Mouse (Mus musculus) layer of hippocampus, postnatal 14 days (tissue): ENCODE results near the gene Sec14l3. TPM values are rescaled to one million over a fixed set of nuclear protein-coding genes. Genes with fewer than 3 reads are reported as not detected.
"Not testable (repeated sequence)": the region's sequence is repeated elsewhere in the genome, so short reads cannot be mapped to it uniquely, and the experiment has no call there.

Experiments
- DNase-seq, 2 experiments: peaks; one replicate each; pipeline ENCODE4 v3.0.0; 2021 to 2022; ENCODE audit warnings: low spot score in 2 of 2, mixed read lengths in 1 of 2
- total RNA-seq, 2 experiments: library from RNA; stranded (reverse); gene quantifications; 2 replicates each; pipeline ENCODE4 v1.2.3; 2021

The Sec14l3 gene
- total RNA-seq, 2 experiments from 2014 or later: 3.1 TPM

- peak; percentile 48 to 62 for DNase-seq
Observed at GRCm38 (mm10) chr11:4099447-4099846, 34.8 kb downstream of the Sec14l3 start.

DNA sequence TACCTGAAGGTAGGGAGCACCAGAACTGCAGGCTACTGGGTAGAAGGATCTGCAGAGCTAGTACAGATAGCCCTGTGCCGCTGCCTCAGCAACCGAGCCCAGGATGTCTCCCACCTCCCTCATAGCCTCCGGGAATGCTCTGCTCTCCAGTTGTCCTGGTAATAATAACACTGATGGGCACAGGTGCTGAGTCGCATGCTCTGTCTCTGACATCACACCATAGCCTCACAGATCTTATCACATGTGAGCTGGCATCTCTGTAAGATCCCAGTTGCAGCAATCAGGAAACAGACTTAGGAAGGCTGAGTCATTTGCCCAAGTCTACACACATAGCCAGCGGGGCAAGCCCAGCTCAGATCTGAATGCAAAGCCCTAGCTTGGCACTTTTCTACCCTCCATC lies 37.2 kb downstream of the Sec14l3 start:
- no peak for DNase-seq

GRCm38 (mm10) chr11:4103522-4103921 lies 38.9 kb downstream of the Sec14l3 start:
- no peak for DNase-seq

DNA sequence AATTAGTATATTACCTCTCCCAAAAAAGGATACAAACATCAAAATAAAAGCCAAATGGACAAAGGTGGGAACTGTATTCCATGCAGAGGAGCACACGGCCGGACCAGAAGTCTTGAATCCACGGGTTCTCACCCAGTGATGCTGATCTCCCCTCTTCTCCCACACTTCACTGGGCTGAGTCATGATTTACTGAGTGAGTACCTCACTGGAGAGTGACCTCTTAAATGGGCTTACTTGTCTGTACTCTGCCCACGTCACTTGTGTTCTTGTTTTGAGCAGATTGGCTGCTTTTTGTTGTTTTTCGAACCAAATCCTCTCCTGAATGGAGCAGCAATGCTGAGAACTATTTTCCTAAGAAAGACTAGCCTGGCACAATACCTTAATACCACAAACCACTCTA lies 40.3 kb downstream of the Sec14l3 start:
- DNase-seq: no peak

- peak in 1 of 2 experiments; percentile 68 for DNase-seq
Observed at GRCm38 (mm10) chr11:4105444-4105843, 40.8 kb downstream of the Sec14l3 start.

DNA sequence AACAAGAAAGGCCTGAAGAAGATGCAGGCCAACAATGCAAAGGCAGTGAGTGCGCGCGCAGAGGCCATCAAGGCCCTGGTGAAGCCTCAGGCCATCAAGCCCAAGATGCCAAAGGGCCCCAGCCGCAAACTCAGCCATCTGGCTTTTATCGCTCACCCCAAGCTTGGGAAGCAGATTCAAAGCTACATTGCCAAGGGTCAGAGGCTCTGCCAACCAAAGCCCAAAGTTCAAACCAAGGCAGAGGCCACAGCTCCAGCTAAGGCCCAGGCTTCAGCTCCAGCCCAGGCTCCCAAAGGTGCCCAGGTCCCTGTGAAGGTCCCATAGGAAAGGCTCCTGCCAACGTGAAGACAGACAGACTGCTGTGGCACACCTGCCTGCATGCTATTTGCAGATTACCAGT lies 43.3 kb downstream of the Sec14l3 start:
- DNase-seq: not testable (repeated sequence)

DNA sequence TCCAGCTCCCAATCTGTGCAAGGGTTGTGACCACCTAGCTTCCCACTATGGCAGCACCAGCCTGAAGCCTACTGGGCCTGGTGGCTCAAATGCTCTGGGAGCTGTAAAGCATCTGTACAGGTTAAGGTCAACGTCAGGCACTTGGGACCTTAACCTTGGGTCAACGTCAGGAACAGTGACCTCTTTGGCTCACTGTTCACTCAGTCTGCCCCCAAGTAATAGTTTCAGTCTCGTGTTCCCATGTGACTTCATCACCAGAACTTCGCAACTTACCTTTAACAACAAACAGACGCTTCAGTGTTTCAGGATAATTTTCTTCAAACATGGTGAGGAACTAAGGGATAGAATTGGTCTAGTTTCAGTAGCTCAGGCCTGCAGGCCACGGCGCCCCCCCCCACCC lies 44.0 kb downstream of the Sec14l3 start:
- DNase-seq: no peak

DNA sequence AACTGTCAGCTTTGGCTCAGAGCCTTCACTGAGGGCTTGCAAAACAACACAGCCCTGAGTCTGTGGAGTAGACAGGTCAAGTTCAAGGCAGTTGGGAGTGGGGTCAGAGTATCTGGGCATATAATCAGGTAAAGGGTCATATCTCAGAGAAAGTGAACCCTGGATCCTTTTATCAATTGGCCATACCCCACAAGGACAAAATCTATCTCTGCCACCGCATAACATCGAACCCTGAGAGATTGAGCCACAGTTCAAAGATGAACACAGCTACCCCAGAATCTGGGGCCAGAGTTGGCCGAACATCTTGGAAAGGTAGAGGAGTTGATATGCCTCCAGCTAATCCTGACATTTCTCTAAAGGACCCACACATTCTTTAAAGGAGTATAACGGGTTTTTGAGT lies 47.4 kb downstream of the Sec14l3 start:
- DNase-seq: no peak

GRCm38 (mm10) chr11:4112861-4113260 lies 48.2 kb downstream of the Sec14l3 start:
- no peak for DNase-seq

- no peak for DNase-seq
Observed at GRCm38 (mm10) chr11:4113496-4113895, 48.9 kb downstream of the Sec14l3 start.

DNA sequence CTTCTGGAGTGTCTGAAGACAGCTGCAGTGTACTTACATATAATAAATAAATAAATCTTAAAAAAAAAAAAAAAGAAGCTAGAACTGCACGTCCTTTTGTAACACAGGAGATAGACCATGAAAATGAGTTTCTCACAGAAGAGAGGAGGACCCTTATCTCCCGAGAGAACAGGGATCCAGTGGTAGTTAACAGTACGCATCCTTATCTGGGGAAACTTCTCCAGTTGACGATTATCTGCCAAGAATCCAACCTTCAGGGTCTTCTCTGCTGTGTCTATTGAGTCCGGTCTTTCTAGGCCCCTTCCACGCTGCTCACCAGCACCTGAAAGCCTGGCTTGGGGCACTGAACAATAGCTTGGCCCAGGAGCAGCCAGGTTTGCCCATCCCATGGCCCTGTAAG lies 49.3 kb downstream of the Sec14l3 start:
- no peak for DNase-seq

DNA sequence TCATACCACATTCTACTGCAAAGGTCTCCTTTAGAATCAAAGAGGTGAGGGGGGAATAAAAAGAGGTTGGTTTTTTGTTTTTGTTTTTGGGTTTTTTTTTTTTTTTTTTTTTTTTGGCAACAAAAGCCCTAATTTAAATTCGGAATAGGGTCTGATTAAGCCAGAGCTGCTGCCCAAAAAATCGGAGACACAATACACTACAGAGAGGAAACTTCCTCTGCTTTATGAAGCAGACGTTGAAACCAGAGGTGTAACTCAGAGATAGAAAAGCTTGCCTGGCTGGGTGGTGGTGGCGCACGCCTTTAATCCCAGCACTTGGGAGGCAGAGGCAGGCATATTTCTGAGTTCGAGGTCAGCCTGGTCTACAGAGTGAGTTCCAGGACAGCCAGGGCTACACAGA lies 49.9 kb downstream of the Sec14l3 start:
- not testable (repeated sequence) for DNase-seq

DNA sequence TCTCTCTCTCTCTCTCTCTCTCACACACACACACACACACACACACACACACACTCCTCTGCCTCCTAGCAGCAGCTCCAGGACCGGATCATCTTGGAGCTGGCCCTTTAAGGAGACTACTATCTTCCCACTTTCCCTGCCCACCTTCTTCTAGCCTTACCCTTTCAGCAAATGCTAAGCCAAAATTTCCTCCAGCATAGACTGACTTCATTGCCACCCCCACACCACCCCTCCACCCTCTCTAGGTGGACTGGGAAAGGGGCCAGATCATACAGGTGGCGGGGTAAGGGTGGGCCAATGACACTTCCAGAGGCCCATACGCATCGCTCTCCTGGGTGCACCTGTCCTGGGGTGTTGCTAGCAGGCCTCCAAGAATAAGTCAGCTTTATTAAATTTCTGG lies 50.8 kb downstream of the Sec14l3 start:
- no peak for DNase-seq

DNA sequence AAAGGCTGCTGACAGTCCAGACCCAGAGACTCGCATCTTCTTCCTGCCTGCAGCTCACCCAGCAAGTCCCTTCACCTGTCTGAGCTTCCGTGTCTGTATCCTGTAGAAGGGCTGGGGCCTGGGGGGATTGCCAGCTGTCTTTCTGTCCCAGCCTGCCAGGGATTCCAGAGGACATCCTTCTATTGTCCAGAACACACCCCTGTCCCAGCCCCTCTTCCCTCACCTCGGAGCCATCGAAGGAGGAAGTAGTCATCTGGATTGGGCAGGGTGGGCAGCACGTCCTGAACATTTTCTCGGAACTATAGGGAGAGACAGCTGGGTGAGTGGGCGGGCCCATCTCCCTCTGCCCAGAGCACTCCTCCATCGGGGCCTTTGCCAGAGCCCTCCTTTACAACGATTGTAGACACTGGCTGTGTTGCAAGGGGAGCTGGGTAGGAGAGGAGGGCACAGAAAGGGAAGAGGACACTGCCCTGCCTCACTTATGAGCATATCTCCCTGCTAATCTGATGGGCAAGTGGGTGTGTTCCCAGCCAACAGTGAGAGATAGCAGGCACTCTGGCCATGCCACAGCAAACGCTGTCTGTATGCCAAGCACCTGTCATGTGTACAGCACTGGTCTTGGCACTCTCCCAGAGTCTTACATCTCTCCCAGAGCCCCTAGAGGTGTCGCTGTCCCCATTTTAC lies 52.0 kb downstream of the Sec14l3 start:
- no peak for DNase-seq

GRCm38 (mm10) chr11:4117372-4118071 lies 52.9 kb downstream of the Sec14l3 start:
- DNase-seq: no peak

- DNase-seq: peak; percentile 61 to 73
Observed at GRCm38 (mm10) chr11:4118081-4118921, 53.7 kb downstream of the Sec14l3 start.

GRCm38 (mm10) chr11:4119635-4120034 lies 55.0 kb downstream of the Sec14l3 start:
- DNase-seq: no peak

DNA sequence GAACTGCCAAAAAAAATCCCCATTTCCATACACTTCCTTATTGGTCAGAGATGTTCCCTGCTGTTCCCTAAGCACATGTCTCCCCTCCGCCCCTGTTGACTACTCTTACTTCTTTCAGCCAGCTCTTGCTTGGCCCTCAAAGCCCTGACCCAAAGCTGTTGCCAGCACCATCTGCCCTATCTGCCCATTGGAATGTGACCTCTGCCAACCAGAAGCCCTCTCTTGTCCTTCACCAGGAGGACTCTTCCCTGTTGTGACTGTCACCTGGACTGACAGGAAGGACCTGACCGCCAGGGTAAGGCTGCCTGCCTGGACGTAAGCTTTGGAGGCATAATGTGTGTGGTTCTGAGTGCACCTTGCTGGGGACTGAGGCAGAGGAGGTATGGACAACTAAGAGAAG lies 57.0 kb downstream of the Sec14l3 start:
- DNase-seq: no peak

DNA sequence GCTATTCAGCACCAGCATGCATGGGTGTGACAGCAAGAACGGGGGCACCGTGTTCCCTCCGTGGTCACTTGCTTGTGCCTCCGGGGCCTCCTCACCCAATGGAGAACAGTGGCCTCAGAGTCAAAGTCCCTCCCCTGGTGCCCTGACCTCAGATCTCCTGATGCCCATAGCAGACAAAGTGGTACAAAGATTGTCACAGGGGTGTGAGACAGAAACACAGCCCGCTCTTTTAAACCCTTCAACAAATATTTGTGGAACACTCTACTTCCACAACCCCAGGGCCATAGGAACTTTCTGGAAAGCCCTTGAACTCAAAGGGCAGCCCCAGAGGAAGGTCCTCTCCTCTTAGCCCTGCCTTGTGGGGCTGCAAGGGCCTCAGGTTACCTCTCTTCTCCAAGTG lies 57.6 kb downstream of the Sec14l3 start:
- no peak for DNase-seq

- DNase-seq: no peak
Observed at GRCm38 (mm10) chr11:4122742-4123579, 58.3 kb downstream of the Sec14l3 start, which contains the start of gene Sec14l2. Gene Sec14l2, minus strand, starts transcription at chr11:4123415.

GRCm38 (mm10) chr11:4123922-4124321 lies 59.3 kb downstream of the Sec14l3 start:
- no peak for DNase-seq
